Mouse (Mus musculus) C2C12 (cell line): Measurements from ENCODE around the gene Exo1. TPM values are rescaled to one million over a fixed set of nuclear protein-coding genes. Genes with fewer than 3 reads are reported as not detected.

Experiments used
- H3K27me3 ChIP-seq: one replicate; pipeline ENCODE4 v1.6.1; 2011; ENCODE audit not compliant: control insufficient read depth, insufficient read depth, insufficient read length
- H3K36me3 ChIP-seq: one replicate; pipeline ENCODE4 v1.6.1; 2011; ENCODE audit not compliant: control insufficient read depth, insufficient read depth
- H3K4me3 ChIP-seq: one replicate; pipeline ENCODE4 v1.5.1; 2011; ENCODE audit warnings: mild to moderate bottlenecking, control low read depth; ENCODE audit not compliant: poor library complexity, insufficient read depth, severe bottlenecking
- H3K79me2 ChIP-seq: one replicate; pipeline ENCODE4 v1.6.1; 2011; ENCODE audit not compliant: control insufficient read depth, insufficient read depth
- H3K79me3 ChIP-seq: one replicate; pipeline ENCODE4 v1.6.1; 2011; ENCODE audit warnings: low read depth, control low read depth
- H3ac ChIP-seq: one replicate; pipeline ENCODE3; 2011; ENCODE audit warnings: low read depth; ENCODE audit not compliant: control insufficient read depth, insufficient read length
- CEBPB ChIP-seq: IDR thresholded peaks from one replicate; pipeline ENCODE4 v1.6.1; 2011; ENCODE audit warnings: low read depth, mild to moderate bottlenecking, control low read depth, moderate library complexity
- CTCF ChIP-seq: IDR thresholded peaks from one replicate; pipeline ENCODE4 v1.5.1; 2011; ENCODE audit not compliant: control insufficient read depth, insufficient read depth, insufficient read length
- FOSL1 ChIP-seq: IDR thresholded peaks from one replicate; pipeline ENCODE4 v1.8.0; 2011; ENCODE audit warnings: mild to moderate bottlenecking, low read length; ENCODE audit not compliant: poor library complexity, insufficient read depth, severe bottlenecking
- MAX ChIP-seq: IDR thresholded peaks from one replicate; pipeline ENCODE4 v1.6.1; 2011; ENCODE audit warnings: mild to moderate bottlenecking, control low read depth
- MYOD1 ChIP-seq: IDR thresholded peaks from one replicate; pipeline ENCODE4 v1.6.1; 2011; ENCODE audit warnings: low read depth; ENCODE audit not compliant: control insufficient read depth, insufficient read length
- MYOG ChIP-seq: IDR thresholded peaks from one replicate; pipeline ENCODE4 v1.6.1; 2011; ENCODE audit not compliant: control insufficient read depth, insufficient read length; ENCODE audit errors: extremely low read depth
- USF1 ChIP-seq: IDR thresholded peaks from one replicate; pipeline ENCODE4 v1.6.1; 2011; ENCODE audit warnings: low read depth, mild to moderate bottlenecking, control low read depth, moderate library complexity
- polyA plus RNA-seq: library from polyadenylated mRNA; unstranded; fragments of >200 nt; fragmentation: generic; extraction: Trizol; gene quantifications from one replicate; pipeline ENCODE4 v1.2.1, GENCODE M21; 2012; ENCODE audit warnings: missing spikeins

The Exo1 gene
- polyA plus RNA-seq, 1 experiment: 19.5 TPM

- Histone ChIP-seq H3K79me2 (no peaks in the 10 kb centered on the region), H3K4me3 (no peak overlapping the region), H3K27me3 (no peaks in the 10 kb centered on the region), H3ac (no peak overlapping the region), H3K79me3 (no peaks in the 10 kb centered on the region), H3K36me3 (no peaks in the 10 kb centered on the region)
- TF ChIP-seq MYOG (no peak), MAX (no peak), FOSL1 (no peak), MYOD1 (no peak), USF1 (no peak), CTCF (no peak), CEBPB (no peak)
These were observed 8.2 kb upstream of the Exo1 start for GRCm38 (mm10) chr1:175872028-175872816.

- H3K27me3 ChIP-seq: no peaks in the 10 kb centered on the region
- H3K79me2 ChIP-seq: peaks cover 22% of the 10 kb centered on the region
- H3K79me3 ChIP-seq: peaks cover 16% of the 10 kb centered on the region
- no peak for TF ChIP-seq MYOD1
- TF ChIP-seq USF1: no peak
- TF ChIP-seq MAX: no peak
- TF ChIP-seq CEBPB: no peak
- no peak for TF ChIP-seq FOSL1
- no peak for TF ChIP-seq CTCF
- TF ChIP-seq MYOG: no peak
- H3K36me3 ChIP-seq: peaks cover 58% of the 10 kb centered on the region
- H3ac ChIP-seq: no peak overlapping the region
- no peak overlapping the region for H3K4me3 ChIP-seq
These were observed 3.0 kb downstream of the Exo1 start for GRCm38 (mm10) chr1:175883398-175883797.

- no peak overlapping the region for H3ac ChIP-seq
- no peak for TF ChIP-seq USF1
- TF ChIP-seq MAX: no peak
- no peak for TF ChIP-seq CEBPB
- no peak for TF ChIP-seq CTCF
- no peak for TF ChIP-seq FOSL1
- no peak for TF ChIP-seq MYOG
- no peak for TF ChIP-seq MYOD1
- peaks cover 72% of the 10 kb centered on the region for H3K36me3 ChIP-seq
- H3K27me3 ChIP-seq: no peaks in the 10 kb centered on the region
- H3K79me3 ChIP-seq: no peaks in the 10 kb centered on the region
- H3K4me3 ChIP-seq: no peak overlapping the region
- H3K79me2 ChIP-seq: peaks cover 14% of the 10 kb centered on the region
These were observed 12.9 kb downstream of the Exo1 start for GRCm38 (mm10) chr1:175893263-175893662.

- H3K79me3 ChIP-seq: no peaks in the 10 kb centered on the region
- peaks cover 71% of the 10 kb centered on the region for H3K36me3 ChIP-seq
- no peak overlapping the region for H3ac ChIP-seq
- no peak for TF ChIP-seq MAX
- TF ChIP-seq CEBPB: no peak
- no peak for TF ChIP-seq CTCF
- TF ChIP-seq MYOG: no peak
- TF ChIP-seq MYOD1: no peak
- no peak for TF ChIP-seq USF1
- TF ChIP-seq FOSL1: no peak
- peaks cover 14% of the 10 kb centered on the region for H3K79me2 ChIP-seq
- H3K4me3 ChIP-seq: no peak overlapping the region
- H3K27me3 ChIP-seq: no peaks in the 10 kb centered on the region
These were observed 13.3 kb downstream of the Exo1 start for GRCm38 (mm10) chr1:175893726-175894125.

GRCm38 (mm10) chr1:175911207-175911606 is 30.8 kb downstream of the Exo1 start:
- Histone ChIP-seq H3K79me3 (no peaks in the 10 kb centered on the region), H3ac (no peak overlapping the region), H3K79me2 (no peaks in the 10 kb centered on the region), H3K4me3 (no peak overlapping the region), H3K27me3 (no peaks in the 10 kb centered on the region), H3K36me3 (peaks cover 25% of the 10 kb centered on the region)
- no peak for TF ChIP-seq USF1
- no peak for TF ChIP-seq CEBPB
- no peak for TF ChIP-seq MYOD1
- TF ChIP-seq CTCF: no peak
- no peak for TF ChIP-seq MAX

- H3K79me2 ChIP-seq: no peaks in the 10 kb centered on the region
- H3K4me3 ChIP-seq: no peak overlapping the region
- H3K79me3 ChIP-seq: no peaks in the 10 kb centered on the region
- no peaks in the 10 kb centered on the region for H3K27me3 ChIP-seq
- peaks cover 25% of the 10 kb centered on the region for H3K36me3 ChIP-seq
- TF ChIP-seq FOSL1: no peak
- no peak for TF ChIP-seq MYOD1
- TF ChIP-seq USF1: no peak
- no peak for TF ChIP-seq MAX
- no peak for TF ChIP-seq CEBPB
- TF ChIP-seq CTCF: no peak
- no peak for TF ChIP-seq MYOG
- no peak overlapping the region for H3ac ChIP-seq
These were observed 31.7 kb downstream of the Exo1 start for GRCm38 (mm10) chr1:175912038-175912437.
